Mouse (Mus musculus) stomach, embryonic 14.5 days (tissue): ENCODE measurements around the gene Syt2. TPM values are rescaled to one million over a fixed set of nuclear protein-coding genes. Genes with fewer than 3 reads are reported as not detected.
A peak's percentile ranks its signal among the peaks of the same experiment; 100 is the strongest.

Experiments used
- ATAC-seq: fragments of 200-750 bp; cut with Nextera tagmentation; 2 replicates; pipeline ENCODE4 v1.8.0; 2017; ENCODE audit warnings: low read depth, moderate TSS enrichment; ENCODE audit not compliant: insufficient number of reproducible peaks, insufficient read depth, low FRiP score
- H3K27ac ChIP-seq: fragments of 300-500 bp; sonication (generic); 2 replicates; pipeline ENCODE4 v1.5.1; 2014; ENCODE audit warnings: mild to moderate bottlenecking, low read length, moderate library complexity, mixed read lengths
- H3K27me3 ChIP-seq: fragments of 300-500 bp; sonication (generic); 2 replicates; pipeline ENCODE4 v1.6.1; 2014; ENCODE audit warnings: low read length, control low read depth, mixed read lengths; ENCODE audit not compliant: control insufficient read depth, insufficient read depth
- H3K36me3 ChIP-seq: fragments of 300-500 bp; sonication (generic); 2 replicates; pipeline ENCODE4 v1.6.1; 2014; ENCODE audit warnings: mild to moderate bottlenecking, control low read depth, low read length, moderate library complexity, mixed read lengths; ENCODE audit not compliant: control insufficient read depth, insufficient read depth
- H3K4me1 ChIP-seq: fragments of 300-500 bp; sonication (generic); 2 replicates; pipeline ENCODE4 v1.6.1; 2014; ENCODE audit warnings: low read length, control low read depth, mixed read lengths; ENCODE audit not compliant: control insufficient read depth, insufficient read depth
- H3K4me2 ChIP-seq: fragments of 300-500 bp; sonication (generic); replicated peaks from 2 replicates; pipeline ENCODE4 v1.6.1; 2014; ENCODE audit warnings: low read depth, low read length, control low read depth
- H3K4me3 ChIP-seq: fragments of 300-500 bp; sonication (generic); 2 replicates; pipeline ENCODE4 v1.5.1; 2014; ENCODE audit warnings: low read depth, low read length, control low read depth
- H3K9ac ChIP-seq: fragments of 300-500 bp; sonication (generic); replicated peaks from 2 replicates; pipeline ENCODE4 v1.6.1; 2014; ENCODE audit warnings: low read depth, mild to moderate bottlenecking, control low read depth, low read length, moderate library complexity, mixed read lengths
- H3K9me3 ChIP-seq: fragments of 300-500 bp; sonication (generic); 2 replicates; pipeline ENCODE4 v1.6.1; 2016; ENCODE audit warnings: low read depth, low read length, control low read depth; ENCODE audit not compliant: control insufficient read depth
- WGBS: fragments of 180-500 bp; shearing (Covaris S2); extraction: QIAGEN DNeasy Blood & Tissue Kit; methylation state at CpG from one replicate; pipeline ENCODE4 v1.1.7; 2014; 5-methylcytosine and 5-hydroxymethylcytosine counted together
- polyA plus RNA-seq: library from polyadenylated mRNA; unstranded; fragments of >200 nt; fragmentation: Nextera tagmentation; extraction: Ambion mirVana; gene quantifications from 2 replicates; pipeline ENCODE4 v1.2.1, GENCODE M21; 2014

Syt2 gene
- polyA plus RNA-seq, 1 experiment from 2014 or later: 3.4 TPM

DNA sequence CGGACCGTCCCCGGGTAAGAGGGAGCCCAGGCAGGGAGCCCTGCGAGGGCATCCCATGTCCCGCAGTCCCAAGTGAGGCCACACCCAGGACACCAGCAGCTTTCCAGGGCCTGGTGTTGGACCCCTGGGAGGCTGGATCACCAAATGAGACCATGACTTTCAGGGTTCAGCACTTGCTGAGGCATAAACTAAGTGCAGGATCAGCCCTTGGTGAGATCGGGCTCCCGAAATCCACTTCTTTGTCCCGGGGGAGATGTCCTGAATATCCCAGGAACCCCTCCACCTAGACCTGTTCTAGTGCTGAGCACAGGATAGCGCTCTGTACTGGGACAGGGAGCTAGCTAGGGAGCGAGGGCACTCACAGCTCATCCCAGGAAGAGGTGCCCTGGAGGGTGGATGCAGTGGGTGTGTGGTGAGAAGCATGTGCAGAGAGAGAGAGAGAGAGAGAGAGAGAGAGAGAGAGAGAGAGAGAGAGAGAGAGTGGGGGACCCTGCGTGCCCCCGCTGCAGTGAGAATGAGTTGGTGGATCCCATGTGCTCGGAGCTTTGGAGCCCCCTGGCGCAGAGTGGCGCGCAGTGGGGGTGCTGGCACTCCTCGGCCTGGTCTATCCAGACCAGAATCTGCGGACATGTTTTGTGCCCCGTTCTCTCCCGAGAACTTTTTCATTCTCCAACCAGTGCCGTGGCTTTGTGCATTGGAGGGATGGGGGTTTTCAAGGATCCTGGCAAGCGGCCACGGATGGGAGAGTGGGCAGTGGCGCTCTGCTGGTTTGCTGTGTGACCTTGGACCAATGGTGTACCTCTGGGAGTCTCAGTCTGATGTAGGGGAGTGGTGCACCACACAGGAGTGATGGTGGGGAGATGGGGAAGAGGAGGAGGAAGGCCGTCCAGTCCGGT lies 63.2 kb downstream of the Syt2 start:
- Histone ChIP-seq H3K27me3 (peaks cover 2% of the 10 kb centered on the region; the same call in 1 of the 2 replicates), H3K9me3 (no peaks in the 10 kb centered on the region), H3K36me3 (no peaks in the 10 kb centered on the region), H3K4me2 (peak overlapping the region; percentile 98), H3K4me3 (peak overlapping the region; percentile 52), H3K4me1 (peaks cover 16% of the 10 kb centered on the region), H3K9ac (peak overlapping the region; percentile 42; the same call in 1 of the 2 replicates), H3K27ac (no peak overlapping the region)
- ATAC-seq: no peak
- WGBS: 25% methylated on average over 26 of the region's 26 CpGs

DNA sequence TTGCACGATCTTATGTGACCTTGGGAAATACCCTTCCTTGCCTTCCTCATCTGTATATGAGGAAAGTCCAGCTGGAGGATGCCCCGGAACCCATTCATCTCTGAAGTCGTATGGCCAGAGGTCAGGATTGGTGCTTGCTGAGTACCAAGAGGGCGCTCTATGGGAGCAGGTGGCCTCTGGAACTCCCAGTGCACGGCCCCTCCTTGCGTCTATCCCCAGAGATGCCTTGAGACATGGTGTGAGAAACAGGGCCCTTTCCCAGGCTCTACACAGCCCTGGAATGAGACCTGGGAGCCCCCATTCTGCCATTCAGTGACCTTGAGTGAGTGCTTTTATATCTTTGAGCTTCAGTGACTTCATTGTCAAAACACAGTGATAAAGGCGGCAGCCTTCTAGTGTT lies 64.6 kb downstream of the Syt2 start:
- H3K9ac ChIP-seq: no peak overlapping the region
- ATAC-seq: no peak
- H3K36me3 ChIP-seq: no peaks in the 10 kb centered on the region
- H3K27me3 ChIP-seq: peaks cover 2% of the 10 kb centered on the region; the same call in 1 of the 2 replicates
- 59% methylated on average over 7 of the region's 7 CpGs for WGBS
- no peak overlapping the region for H3K4me2 ChIP-seq
- H3K27ac ChIP-seq: no peak overlapping the region
- H3K4me1 ChIP-seq: peaks cover 16% of the 10 kb centered on the region
- H3K4me3 ChIP-seq: no peak overlapping the region
- no peaks in the 10 kb centered on the region for H3K9me3 ChIP-seq

DNA sequence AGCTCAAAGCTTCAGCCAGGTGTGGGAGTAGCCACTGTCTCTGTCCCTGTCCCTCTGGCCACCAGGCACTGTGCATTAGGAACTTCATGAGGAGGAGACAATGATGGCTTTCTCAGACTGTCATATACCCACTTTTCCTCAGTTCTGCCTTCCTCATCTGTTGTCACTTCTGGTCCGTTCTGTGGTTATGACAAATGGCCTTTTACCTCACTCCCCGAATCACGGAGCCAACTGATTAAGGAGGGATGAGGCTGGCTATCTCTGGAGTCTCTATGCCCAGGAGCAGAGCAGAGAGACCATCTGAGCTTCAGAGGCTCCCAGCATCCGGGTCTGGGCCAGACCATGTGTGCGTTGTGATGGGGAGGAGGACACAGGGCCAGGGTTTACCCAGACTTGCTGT lies 65.2 kb downstream of the Syt2 start:
- peaks cover 16% of the 10 kb centered on the region for H3K4me1 ChIP-seq
- ATAC-seq: no peak

GRCm38 (mm10) chr1:134712781-134713299 lies 66.4 kb downstream of the Syt2 start:
- Histone ChIP-seq H3K4me2 (no peak overlapping the region), H3K4me3 (no peak overlapping the region), H3K27ac (peak overlapping the region; percentile 3; the same call in 1 of the 2 replicates), H3K36me3 (no peaks in the 10 kb centered on the region), H3K9ac (no peak overlapping the region), H3K27me3 (peaks cover 2% of the 10 kb centered on the region; the same call in 1 of the 2 replicates), H3K4me1 (peaks cover 16% of the 10 kb centered on the region), H3K9me3 (no peaks in the 10 kb centered on the region)
- WGBS: 79% methylated on average over 9 of the region's 9 CpGs
- ATAC-seq: no peak

More for the DNA sequence above, 65.2 kb downstream of the Syt2 start:
- H3K27ac ChIP-seq: no peak overlapping the region
- WGBS: 63% methylated on average over 5 of the region's 5 CpGs
- no peak overlapping the region for H3K9ac ChIP-seq
- peaks cover 2% of the 10 kb centered on the region; the same call in 1 of the 2 replicates for H3K27me3 ChIP-seq
- H3K4me3 ChIP-seq: no peak overlapping the region
- no peak overlapping the region for H3K4me2 ChIP-seq
- H3K36me3 ChIP-seq: no peaks in the 10 kb centered on the region
- no peaks in the 10 kb centered on the region for H3K9me3 ChIP-seq

DNA sequence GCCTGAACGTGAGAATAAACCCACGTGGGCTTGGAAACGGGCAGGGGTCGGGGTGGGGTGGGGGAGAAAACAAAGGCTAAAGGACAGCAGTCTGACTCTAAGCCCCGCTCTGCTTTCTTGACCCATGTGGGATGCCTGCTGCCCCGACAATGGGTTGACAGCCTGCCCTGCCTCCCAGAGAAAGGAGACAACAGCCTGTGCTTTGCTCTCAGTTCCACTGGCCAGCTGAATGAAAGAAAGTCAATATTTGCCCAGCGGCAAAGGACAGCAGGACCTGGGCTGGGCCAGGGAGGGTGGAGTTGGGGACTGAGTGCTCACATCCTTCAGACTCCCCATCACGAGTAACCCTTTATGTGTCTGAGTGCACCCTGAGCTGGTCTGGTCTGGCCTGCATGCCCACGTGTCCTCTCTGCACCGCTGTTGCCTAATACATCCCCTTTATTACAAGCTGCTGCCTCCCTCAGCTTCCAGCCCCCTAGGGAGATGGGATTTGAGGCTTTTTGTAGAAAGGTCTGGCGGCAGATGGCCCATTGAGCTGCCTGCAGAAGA lies 67.0 kb downstream of the Syt2 start:
- Histone ChIP-seq H3K4me3 (no peak overlapping the region), H3K9ac (no peak overlapping the region), H3K9me3 (no peaks in the 10 kb centered on the region), H3K27me3 (no peaks in the 10 kb centered on the region), H3K4me2 (no peak overlapping the region), H3K36me3 (no peaks in the 10 kb centered on the region), H3K27ac (peak overlapping the region; percentile 3; the same call in 1 of the 2 replicates), H3K4me1 (peaks cover 12% of the 10 kb centered on the region)
- ATAC-seq: peak; percentile 56; the same call in 1 of the 2 replicates
- 39% methylated on average over 11 of the region's 11 CpGs for WGBS

DNA sequence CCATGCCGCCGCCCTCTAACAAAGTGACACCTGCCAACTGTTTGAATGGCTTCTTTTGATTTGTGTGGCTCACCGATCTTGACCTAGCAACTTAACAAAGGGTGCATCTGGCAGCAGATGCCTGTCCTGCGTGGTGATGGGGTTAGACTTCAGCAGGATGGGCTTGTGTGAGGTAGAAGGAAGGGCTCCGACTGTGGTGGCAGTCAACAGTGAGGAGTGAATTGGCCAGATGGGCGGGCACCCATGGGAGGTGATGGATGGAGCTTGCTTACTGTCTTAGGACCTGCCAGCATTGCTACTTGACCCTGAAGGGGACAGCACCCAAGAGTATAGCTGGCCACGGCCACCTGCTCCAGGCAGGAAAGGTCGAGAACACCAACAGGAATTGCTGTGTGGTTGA lies 67.7 kb downstream of the Syt2 start:
- H3K27me3 ChIP-seq: no peaks in the 10 kb centered on the region
- H3K4me1 ChIP-seq: peaks cover 9% of the 10 kb centered on the region; the same call in 1 of the 2 replicates
- H3K9ac ChIP-seq: no peak overlapping the region
- ATAC-seq: no peak
- H3K27ac ChIP-seq: no peak overlapping the region
- no peaks in the 10 kb centered on the region for H3K36me3 ChIP-seq
- 59% methylated on average over 8 of the region's 8 CpGs for WGBS
- H3K9me3 ChIP-seq: no peaks in the 10 kb centered on the region
- H3K4me2 ChIP-seq: no peak overlapping the region
- no peak overlapping the region for H3K4me3 ChIP-seq

GRCm38 (mm10) chr1:134715092-134715491 lies 68.6 kb downstream of the Syt2 start:
- ATAC-seq: no peak
- no peak overlapping the region for H3K9ac ChIP-seq
- H3K4me1 ChIP-seq: peaks cover 6% of the 10 kb centered on the region; the same call in 1 of the 2 replicates
- WGBS: 67% methylated on average over 5 of the region's 5 CpGs
- H3K4me3 ChIP-seq: no peak overlapping the region
- H3K27me3 ChIP-seq: no peaks in the 10 kb centered on the region
- no peak overlapping the region for H3K4me2 ChIP-seq
- no peak overlapping the region for H3K27ac ChIP-seq
- no peaks in the 10 kb centered on the region for H3K36me3 ChIP-seq
- no peaks in the 10 kb centered on the region for H3K9me3 ChIP-seq

DNA sequence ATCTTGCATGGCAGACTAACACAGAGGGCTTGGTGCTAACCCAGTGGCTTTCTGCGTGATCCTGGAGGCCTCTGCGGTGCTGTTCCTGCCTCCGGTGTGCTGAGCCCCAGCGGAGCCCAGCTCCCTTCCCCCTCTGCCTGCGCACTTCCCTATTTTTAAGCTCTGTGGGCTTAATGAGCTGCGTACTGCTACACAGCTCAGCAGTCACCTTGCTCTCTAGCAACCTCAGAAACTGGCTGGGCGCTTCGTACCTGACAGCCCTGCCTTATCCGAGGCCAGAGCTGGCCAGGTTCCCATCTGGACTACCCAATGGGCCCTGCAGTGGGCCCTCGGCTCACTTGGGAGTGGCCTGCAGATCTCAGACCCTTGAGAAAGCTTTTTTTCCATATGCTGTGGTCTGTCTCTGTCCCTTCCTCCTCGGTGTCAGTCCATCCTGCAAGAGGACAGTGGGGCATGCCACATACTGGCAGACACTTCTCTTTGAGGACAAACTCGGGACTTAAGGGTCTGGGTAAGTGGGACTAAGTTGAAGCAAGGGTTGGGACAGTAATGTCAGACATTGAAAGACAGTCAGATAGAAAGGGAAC lies 73.3 kb downstream of the Syt2 start:
- H3K9ac ChIP-seq: no peak overlapping the region
- H3K4me2 ChIP-seq: no peak overlapping the region
- no peaks in the 10 kb centered on the region for H3K27me3 ChIP-seq
- no peaks in the 10 kb centered on the region for H3K9me3 ChIP-seq
- no peak for ATAC-seq
- 73% methylated on average over 12 of the region's 12 CpGs for WGBS
- no peak overlapping the region for H3K27ac ChIP-seq
- H3K36me3 ChIP-seq: no peaks in the 10 kb centered on the region
- no peaks in the 10 kb centered on the region for H3K4me1 ChIP-seq
- no peak overlapping the region for H3K4me3 ChIP-seq
